Mouse (Mus musculus) forelimb bud, embryonic 11.5 days (tissue): ENCODE data around the gene Fyb2.

Experiments used
- DNase-seq: peaks from one replicate; pipeline ENCODE4 v3.0.0-alpha.2; 2012; ENCODE audit warnings: low read depth, low spot score

The Fyb2 gene

DNA sequence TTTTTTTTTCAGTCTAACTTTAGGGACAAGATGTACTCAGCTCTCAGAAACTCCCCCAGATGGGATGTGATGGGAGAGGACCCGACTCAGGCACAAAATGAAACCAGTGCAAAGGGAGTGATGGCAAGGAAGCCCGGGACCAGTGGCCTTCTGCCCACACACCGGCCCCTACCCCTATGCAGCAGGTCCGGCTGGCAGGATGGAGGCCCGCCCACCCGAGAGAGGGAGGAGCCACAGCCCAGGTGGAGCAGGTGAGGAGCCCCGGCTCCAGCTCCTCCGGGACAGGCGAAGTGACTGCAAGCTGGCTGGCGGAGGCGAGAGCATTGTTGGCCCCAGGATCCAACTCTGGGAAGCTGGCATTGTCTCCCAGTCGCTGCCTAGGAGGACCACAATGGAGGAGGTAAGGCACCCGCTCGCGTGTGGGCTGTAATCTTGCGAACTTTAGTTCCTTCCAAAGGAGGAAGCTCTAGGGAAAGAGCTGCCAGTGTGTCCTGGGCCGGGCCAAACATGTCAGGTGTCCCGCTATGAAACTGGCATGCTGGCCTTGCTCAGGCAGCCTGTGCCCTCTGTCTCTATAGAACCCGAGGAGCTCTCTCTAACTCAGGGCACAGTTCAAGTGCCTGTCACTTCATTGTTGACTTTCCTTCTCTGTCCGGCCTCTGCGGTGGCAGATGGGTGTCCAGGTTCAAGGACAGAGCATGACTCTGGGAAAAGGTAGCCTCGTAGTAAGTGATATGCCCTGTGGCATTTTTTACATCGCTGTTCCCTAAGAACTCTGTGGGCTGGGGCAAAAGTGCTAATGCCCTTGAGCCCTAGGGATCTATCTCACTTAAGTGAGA is at the start of gene Fyb2:
Gene Fyb2, plus strand, starts transcription at position 166 of the 839 bp plus-strand sequence.
- no peak for DNase-seq

GRCm38 (mm10) chr4:104864397-104864796 is 48.9 kb upstream of the Fyb2 start:
- no peak for DNase-seq

DNA sequence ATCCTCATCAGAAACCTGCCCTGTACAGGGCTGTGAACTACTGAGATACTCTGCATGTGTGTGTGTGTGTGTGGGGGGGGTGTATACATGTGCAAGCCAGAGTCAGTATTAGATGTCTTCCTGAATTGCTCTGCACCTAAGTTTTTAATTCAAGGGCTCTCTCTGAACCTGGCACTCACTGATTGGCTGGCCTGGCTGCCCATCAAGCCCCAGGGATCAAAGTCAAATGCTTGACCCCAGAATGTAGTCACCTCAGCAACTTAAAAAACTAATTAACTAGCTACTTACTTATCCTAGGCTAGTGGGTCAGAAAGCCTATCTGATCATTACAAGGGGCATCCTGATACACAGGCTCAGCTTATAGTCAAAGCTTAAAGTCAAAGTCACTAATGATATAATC is 43.7 kb upstream of the Fyb2 start:
- DNase-seq: no peak

GRCm38 (mm10) chr4:104870196-104870595 is 43.1 kb upstream of the Fyb2 start:
- no peak for DNase-seq

- no peak for DNase-seq
These were observed 37.4 kb upstream of the Fyb2 start for GRCm38 (mm10) chr4:104875832-104876231.

- DNase-seq: no peak
These were observed 36.9 kb upstream of the Fyb2 start, which contains the start of gene C8a for GRCm38 (mm10) chr4:104876323-104876722. Gene C8a, minus strand, starts transcription at chr4:104876398.

- DNase-seq: no peak
These were observed 25.8 kb upstream of the Fyb2 start for GRCm38 (mm10) chr4:104887486-104887885.

GRCm38 (mm10) chr4:104888499-104889262 is 24.6 kb upstream of the Fyb2 start:
- no peak for DNase-seq

DNA sequence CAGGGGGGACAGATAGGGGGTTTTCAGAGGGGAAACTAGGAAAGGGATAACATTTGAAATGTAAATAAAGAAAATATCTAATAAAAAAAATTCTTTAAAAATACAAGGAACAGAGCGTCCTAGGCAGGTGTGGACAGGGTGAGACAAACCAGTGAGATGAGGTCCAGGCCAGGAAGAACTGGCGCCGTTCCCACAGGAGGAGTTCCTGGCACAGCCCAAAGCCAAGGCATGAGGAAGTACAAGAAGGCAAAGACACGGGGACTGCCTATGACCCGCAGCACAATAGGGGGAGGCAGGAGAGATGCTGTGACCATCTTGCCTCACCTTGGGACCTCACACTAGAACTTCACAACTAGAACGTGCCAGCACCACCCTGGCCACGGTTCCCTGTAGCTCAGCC is 21.5 kb upstream of the Fyb2 start:
- no peak for DNase-seq

GRCm38 (mm10) chr4:104893588-104893987 is 19.7 kb upstream of the Fyb2 start:
- no peak for DNase-seq

DNA sequence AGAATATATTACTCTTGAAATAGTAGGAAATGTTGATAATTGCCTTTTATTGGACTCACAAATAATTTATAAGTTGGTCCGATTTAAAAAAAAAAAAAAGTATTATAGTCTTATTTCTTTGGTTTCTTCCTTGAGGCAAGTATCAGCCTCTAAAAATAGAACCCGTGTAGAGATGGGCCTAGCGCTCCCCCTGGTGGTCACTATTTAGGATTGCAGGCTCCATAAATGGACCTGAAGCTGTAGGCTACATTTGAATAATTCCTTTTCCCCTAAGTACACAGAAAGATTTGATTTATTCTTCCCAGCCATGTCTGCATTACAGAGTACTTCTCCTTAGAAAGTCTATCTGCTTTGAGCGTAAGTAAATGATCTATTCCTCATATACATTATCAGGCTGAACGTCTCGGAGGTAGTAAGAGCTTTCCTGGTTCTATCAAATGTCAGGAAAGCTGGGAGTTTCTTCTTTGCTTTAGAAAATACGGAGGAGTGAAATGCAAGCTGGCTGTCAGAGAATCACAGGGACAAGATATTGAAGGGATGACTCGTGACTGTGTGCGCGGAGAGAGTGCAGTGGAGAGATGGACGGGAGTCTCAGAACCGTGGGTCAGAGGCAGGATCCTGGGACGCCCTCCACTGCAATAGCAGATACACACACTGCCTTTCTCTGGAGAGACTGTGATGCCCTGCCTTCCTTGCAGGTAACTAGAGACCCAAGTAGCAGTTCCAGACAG is 19.1 kb upstream of the Fyb2 start:
- peak; percentile 67 for DNase-seq

DNA sequence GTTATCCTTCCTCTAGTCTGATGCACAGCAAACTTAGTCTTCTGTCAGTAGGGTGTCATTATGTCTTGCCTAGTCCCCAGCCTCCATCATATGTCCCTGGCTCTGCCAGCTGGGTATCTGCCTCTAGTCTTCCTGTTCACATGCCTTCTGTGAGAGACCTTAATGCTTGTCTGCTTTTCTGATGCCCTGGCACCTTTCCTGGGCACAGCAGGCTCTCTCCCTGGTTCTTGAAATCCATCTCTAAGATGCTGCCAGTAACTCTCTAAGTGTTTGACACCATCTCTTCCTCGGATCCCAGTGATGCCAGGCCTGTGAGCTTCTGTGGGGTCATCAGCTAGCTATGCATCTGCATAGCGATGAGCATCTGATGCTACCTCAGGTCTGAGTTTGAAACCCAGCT is 10.4 kb upstream of the Fyb2 start:
- no peak for DNase-seq

DNA sequence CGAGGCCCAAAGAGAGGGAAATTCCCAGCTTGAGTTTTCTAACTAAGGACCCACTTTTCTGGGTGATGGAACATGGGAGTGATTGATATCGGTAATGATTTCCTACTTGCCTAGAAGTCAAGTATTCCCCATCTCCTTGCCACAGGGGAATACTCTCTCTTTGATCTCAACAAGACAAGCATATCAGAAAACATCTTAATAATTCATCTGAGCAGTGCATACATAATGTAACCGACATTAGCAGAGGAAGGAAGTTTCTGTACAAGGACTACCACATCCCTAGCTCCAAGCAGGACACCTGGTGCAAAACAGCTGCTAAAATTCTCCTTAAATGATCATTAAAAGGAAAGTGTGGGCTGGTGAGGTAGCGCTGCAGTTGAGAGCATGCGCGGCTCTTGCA is 8.2 kb upstream of the Fyb2 start:
- no peak for DNase-seq

DNA sequence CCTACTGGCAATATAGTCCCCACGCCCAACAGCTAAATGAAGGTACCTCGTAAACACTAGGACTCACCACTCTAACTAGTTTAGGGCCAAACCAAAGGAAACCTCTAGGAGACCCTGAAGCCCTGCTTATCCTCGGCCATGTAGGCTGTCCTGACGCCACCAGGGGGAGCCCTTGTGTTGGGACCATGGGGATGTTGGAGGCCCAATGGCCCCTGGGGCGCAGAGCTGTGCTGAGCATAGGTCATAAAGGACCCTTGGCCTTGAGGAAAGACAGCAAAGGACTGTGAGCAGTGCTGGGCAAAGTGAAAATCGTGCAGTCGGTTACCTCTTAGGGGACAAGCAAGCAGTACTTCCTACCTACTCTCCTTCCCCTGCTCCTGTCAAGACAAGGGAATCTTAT is 1.6 kb upstream of the Fyb2 start:
- peak; percentile 76 for DNase-seq

GRCm38 (mm10) chr4:104914711-104915247 is 1.5 kb downstream of the Fyb2 start:
- DNase-seq: no peak

GRCm38 (mm10) chr4:104918017-104918416 is 4.8 kb downstream of the Fyb2 start:
- DNase-seq: no peak

DNA sequence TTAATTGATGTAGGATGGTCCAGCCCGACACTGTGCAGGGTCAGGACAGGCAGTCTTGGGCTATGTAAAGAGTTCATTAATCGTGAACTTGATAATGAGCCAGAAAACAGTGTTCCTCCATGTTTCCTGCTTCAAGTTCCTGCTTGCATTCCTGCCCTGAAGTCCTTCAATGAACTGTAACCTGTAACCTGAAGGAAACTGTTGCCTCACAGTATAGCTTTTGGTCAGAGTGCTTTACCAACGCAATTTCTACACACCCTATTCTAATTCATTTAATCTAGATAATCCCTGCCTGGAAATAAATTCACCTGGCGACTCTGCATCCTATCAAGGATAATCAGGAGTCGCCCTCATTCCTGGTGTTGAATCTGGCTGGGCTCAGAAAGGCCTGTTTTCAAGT is 12.1 kb downstream of the Fyb2 start:
- no peak for DNase-seq

GRCm38 (mm10) chr4:104929165-104929564 is 15.9 kb downstream of the Fyb2 start:
- no peak for DNase-seq

GRCm38 (mm10) chr4:104933620-104934019 is 20.4 kb downstream of the Fyb2 start:
- DNase-seq: no peak

- no peak for DNase-seq
These were observed 21.7 kb downstream of the Fyb2 start for GRCm38 (mm10) chr4:104934997-104935396.

DNA sequence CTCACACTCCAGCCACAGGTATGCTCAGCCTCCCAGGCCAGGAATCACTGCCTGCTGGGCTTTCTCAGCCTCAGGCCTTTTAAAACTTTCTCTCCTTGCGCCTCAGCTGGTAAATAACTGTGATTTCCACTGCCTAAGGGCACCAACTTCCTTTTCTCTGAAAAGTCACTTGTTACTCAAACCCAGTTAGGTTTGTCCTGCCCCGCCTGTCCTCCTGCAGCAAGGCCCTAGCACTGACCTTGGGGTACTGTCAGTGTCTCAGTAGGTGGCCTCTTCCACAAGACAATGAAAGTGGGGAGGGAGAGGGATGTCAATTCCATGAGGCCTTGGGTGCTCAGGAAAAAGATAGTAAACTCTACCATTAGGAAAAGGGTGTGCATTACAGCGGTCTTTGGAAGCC is 22.2 kb downstream of the Fyb2 start:
- DNase-seq: no peak

DNA sequence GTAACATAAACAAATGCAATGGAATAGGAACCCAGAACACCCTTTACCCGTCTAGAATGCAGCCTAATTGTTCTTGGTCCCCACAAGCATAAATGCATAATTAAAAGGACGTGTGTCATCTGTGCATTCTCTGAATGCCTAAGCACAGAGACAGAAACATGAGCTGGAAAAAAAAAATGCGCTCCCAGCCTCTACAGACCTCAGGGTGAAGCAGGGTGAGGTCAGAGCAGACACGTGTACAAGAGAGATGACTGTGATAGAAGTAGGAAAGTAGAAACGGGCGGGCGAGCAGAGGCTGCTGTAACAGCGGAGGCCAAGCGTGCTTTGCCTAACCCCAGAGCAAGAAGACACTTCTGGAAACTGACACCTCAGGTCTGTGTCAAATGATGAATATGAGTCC is 22.8 kb downstream of the Fyb2 start:
- DNase-seq: peak; percentile 20
